Mouse (Mus musculus) lung, postnatal 0 days (tissue): ENCODE measurements around the gene Xrcc4.

ENCODE experiments used
- CTCF ChIP-seq: IDR thresholded peaks from 2 replicates; pipeline ENCODE4 v1.5.1; 2016; ENCODE audit warnings: antibody characterized with exemption, mild to moderate bottlenecking
- EP300 ChIP-seq: IDR thresholded peaks from 2 replicates; pipeline ENCODE4 v1.6.1; 2016; ENCODE audit warnings: antibody characterized with exemption, mild to moderate bottlenecking, control low read depth

DNA sequence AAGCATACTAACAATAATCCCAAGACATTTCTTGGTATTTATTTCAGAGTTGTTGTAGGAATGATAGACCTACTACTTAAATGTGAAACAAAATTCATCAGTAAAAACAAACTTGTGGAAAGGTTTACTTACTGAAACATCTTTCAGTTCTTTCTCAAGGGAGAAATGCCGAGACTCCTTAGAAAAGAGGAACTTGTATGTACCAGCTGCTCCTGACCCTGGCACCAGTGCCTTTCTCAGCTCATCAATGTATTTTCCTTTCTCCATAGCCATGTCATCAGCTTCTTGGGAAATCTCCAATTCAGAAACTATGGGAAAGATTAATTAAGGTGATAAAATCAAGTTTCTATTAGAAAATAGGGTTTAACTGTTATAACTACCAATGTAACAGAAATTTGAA lies 27.5 kb downstream of the Xrcc4 start:
- TF ChIP-seq CTCF: no peak
- no peak for TF ChIP-seq EP300
